Mouse (Mus musculus) fat pad, adult 2 months (tissue): Measurements from ENCODE around the gene March6.

Experiments used
- DNase-seq: peaks from one replicate; pipeline ENCODE4 v3.0.0-alpha.2; 2011; ENCODE audit warnings: low read depth, low spot score; ENCODE audit errors: extremely low read depth

March6 gene

GRCm38 (mm10) chr15:31530659-31531445, at the start of gene March6:
March6 (minus strand) TSS chr15:31531053.
- no peak for DNase-seq

GRCm38 (mm10) chr15:31576076-31576475, 45.2 kb upstream of the March6 start:
- DNase-seq, result no peak

GRCm38 (mm10) chr15:31573692-31574091, 42.8 kb upstream of the March6 start:
- no peak for DNase-seq

- no peak for DNase-seq
Measured at GRCm38 (mm10) chr15:31573287-31573686, 42.4 kb upstream of the March6 start.

- DNase-seq, result peak; percentile 67
Measured at GRCm38 (mm10) chr15:31571906-31572722, 41.3 kb upstream of the March6 start.

GRCm38 (mm10) chr15:31570959-31571358, 40.1 kb upstream of the March6 start:
- no peak for DNase-seq

GRCm38 (mm10) chr15:31569325-31570022, 38.6 kb upstream of the March6 start:
- peak; percentile 95 for DNase-seq

- DNase-seq, result no peak
Measured at GRCm38 (mm10) chr15:31568581-31568996, 37.7 kb upstream of the March6 start.

- no peak for DNase-seq
Measured at GRCm38 (mm10) chr15:31567431-31567830, 36.6 kb upstream of the March6 start.

GRCm38 (mm10) chr15:31565786-31566185, 34.9 kb upstream of the March6 start:
- no peak for DNase-seq

- DNase-seq, result no peak
Measured at GRCm38 (mm10) chr15:31565184-31565583, 34.3 kb upstream of the March6 start, which contains the start of gene Cmbl. Cmbl (plus strand) TSS chr15:31565389.

GRCm38 (mm10) chr15:31563577-31564546, 33.0 kb upstream of the March6 start:
- DNase-seq, result no peak

- DNase-seq, result no peak
Measured at GRCm38 (mm10) chr15:31562847-31563246, 32.0 kb upstream of the March6 start.

- DNase-seq, result no peak
Measured at GRCm38 (mm10) chr15:31561976-31562375, 31.1 kb upstream of the March6 start.

- DNase-seq, result no peak
Measured at GRCm38 (mm10) chr15:31561390-31561789, 30.5 kb upstream of the March6 start.

- DNase-seq, result no peak
Measured at GRCm38 (mm10) chr15:31554855-31555254, 24.0 kb upstream of the March6 start.

- no peak for DNase-seq
Measured at GRCm38 (mm10) chr15:31550381-31550780, 19.5 kb upstream of the March6 start.

GRCm38 (mm10) chr15:31547421-31547820, 16.6 kb upstream of the March6 start:
- no peak for DNase-seq

- DNase-seq, result no peak
Measured at GRCm38 (mm10) chr15:31546291-31546690, 15.4 kb upstream of the March6 start.

GRCm38 (mm10) chr15:31545058-31545457, 14.2 kb upstream of the March6 start:
- DNase-seq, result no peak
